Mouse (Mus musculus): ENCODE measurements around the gene Gm13723.

Gm13723 gene

GRCm38 (mm10) chr2:86874702-86875101, at the start of gene Gm13723:
TSS of gene Gm13723 (minus strand) at chr2:86874802.
- DNase-seq, result no peak

GRCm38 (mm10) chr2:86905647-86906046, 31.0 kb upstream of the Gm13723 start:
- peak; percentile 10 for DNase-seq

GRCm38 (mm10) chr2:86892116-86892515, 17.5 kb upstream of the Gm13723 start, which contains the start of gene Olfr1097:
TSS of gene Olfr1097 (minus strand) at chr2:86892216.
- DNase-seq, result no peak

GRCm38 (mm10) chr2:86851596-86851995, 23.0 kb downstream of the Gm13723 start, which contains the start of gene Olfr1095:
TSS of gene Olfr1095 (minus strand) at chr2:86851696.
- no peak for DNase-seq

GRCm38 (mm10) chr2:86824363-86824762, 50.2 kb downstream of the Gm13723 start, which contains the start of gene Olfr1094:
TSS of gene Olfr1094 (plus strand) at chr2:86824663.
- DNase-seq, result no peak

Data from right cerebral cortex, adult 18-20 months (tissue).